Mouse (Mus musculus) 3134 (cell line): Measurements from ENCODE around the gene 4931429L15Rik.

ENCODE experiments used
- DNase-seq: peaks from one replicate; pipeline ENCODE4 v3.0.0-alpha.2; 2011; ENCODE audit warnings: low spot score; ENCODE audit not compliant: insufficient read length; ENCODE audit errors: extremely low read depth

The 4931429L15Rik gene

DNA sequence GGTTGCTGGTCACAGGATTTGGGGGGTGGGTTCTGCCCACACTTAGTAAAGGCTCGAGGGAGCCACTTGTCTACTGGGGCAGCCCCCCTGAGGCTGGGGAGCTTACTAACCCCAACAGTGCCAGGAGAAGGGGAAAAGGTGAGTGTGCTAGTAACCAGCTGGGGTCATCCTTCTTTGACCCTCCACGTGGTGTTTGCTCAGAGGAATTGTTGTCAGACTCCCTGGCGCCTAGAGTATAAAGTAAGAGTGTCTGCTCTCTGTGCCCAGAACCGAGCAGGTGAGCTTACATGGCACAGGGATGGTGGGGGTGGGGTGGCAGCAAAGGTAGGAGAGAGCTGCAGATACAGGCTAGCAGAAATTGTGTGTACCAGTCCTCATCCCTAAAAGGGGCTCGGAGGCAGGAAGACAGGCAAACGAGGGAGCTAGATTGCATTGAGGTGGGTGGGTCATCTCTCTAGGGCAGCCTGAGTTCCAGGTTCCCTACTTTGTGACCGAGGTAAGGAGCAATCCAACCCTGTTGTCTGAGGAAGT, 51.4 kb downstream of the 4931429L15Rik start, which contains the start of gene Apoa5:
TSS of gene Apoa5 (plus strand) at position 291 of the 531 bp plus-strand sequence.
- DNase-seq, result no peak

DNA sequence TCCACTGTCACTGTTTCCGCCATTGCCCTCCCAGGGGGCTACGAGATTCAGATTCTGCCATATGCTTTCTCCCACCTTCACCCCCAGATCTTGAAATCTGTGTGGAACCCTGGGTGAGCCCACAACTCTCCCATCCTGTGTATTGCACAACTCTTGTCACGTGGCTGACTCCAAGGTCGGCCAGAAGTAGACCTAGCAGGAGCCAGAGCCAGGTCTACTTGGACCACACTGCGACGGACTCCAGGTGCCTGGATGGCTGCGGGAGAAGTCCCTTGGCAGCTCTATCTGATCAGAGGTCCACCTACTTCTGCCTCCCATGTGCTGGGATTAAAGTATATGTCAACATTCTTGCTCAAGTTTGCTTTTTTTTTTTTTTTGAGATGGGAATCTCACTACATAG, 58.7 kb downstream of the 4931429L15Rik start:
- DNase-seq, result peak; percentile 53

DNA sequence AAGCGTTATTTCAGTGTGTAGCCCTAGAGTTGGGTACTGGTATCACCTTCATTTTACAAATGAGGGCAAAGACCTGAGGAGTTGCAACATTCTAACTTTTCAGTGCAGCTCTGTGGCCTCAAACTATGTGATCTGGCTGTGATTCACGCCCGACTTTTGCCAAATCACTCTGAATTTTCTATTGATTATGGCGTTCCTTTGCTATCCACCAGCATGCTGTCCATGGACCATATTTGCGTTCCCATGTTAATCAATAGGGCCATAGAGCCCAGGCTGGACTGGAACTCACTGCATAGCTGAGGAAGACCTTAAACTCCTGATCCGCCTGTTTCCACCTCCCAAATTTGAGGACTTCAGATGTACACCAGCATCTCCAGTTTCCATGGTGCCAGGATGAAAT, 60.7 kb downstream of the 4931429L15Rik start:
- no peak for DNase-seq

DNA sequence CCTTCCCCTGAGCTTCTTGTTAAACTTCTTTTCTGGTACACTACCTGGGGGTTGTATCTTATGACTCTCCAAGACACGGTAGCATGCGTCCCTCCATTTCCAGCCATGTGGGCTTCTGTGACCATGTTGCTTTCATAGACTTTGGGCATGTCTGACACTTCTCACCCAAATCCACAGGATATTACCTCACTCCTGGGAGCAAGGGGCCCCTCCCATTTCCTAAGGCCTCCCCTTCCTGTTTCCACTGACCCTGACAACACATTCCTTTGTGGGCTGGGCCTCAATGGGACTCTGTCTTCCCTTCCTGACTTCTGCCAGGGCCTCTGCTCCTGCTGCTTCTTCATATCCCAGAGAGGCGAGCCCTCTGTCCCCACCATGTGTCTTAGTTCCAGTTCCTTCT, 62.2 kb downstream of the 4931429L15Rik start:
- DNase-seq, result no peak

DNA sequence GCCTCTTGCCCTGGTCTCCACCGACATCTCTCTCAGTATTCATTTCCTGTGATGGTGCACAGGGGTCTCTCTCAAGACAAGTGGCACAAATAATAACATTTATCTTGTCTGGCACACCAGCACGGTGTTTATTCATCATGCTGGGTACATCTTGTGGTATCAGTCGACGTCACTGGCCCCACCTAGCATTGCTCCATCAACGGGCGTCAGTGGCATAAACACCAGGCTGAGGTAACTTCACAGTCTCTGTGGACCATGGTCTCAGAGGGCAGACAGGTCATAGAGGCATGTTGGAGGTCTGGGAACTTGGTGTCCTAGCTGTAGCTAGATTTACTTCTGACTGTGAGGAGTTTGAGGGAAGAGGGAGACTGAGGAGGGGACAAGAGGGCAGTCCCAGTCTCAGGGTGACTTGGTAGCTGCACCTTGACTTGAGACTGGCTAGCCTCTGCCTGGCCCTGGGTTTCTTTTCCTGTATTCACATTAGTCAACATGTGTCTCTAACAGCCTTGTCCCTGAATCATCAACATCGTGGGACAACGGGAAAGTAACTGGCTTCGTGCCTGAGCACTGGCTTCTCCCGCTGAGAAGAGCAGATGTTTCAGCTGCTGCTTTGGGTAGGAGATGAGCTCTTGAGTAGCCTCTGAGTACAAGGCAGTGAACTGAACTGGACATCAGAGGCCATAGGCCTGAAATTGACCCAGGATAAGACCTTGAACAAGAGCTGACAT, 63.0 kb downstream of the 4931429L15Rik start:
- no peak for DNase-seq

DNA sequence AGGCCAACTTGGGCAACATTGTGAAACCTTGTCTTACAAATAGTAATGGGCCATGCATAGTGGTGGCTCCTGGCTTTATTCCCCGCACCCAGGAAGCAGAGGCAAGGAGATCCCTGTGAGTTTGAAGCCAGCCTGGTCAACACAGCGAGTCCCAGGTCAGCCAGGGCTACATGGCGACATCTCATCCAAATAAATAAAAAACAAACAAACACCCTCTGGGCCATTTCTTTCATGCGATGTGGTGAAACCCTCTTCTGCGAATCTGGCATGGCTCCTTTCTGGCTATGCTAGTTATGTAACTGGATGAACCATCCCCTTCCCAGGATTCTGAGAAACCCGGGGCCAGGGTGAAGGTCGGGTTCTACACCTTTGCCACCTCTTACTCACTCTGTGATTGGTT, 63.6 kb downstream of the 4931429L15Rik start:
- no peak for DNase-seq
